Mouse (Mus musculus): ENCODE measurements at regions not wholly inside any gene's neighbourhood (a gene's known extent, or its start where the extent isn't known, plus 50 kb on each side); places are given as distances from the start of the nearest gene placed in this dataset.
A peak's percentile ranks its signal among the peaks of the same experiment; 100 is the strongest.

DNA sequence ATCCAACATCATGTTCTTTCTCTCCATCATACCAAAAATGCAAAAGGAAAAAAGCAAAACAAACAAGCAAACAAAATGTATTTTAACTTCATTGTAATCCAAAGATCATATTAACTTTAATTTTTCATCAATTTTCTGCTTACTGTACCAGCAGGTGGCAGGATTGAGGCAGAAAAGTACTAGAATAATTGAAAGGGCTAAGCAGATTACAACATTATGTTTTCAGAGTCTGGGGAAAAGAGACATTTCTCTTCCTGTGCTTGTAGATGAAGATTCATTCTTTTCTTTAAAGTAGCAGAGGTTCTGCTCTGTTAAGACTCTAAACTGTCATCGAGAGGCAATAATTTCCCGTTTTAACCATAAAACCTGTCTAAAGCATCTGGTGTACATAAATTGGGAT lies 394.7 kb upstream of the Slitrk6 start:
- Histone ChIP-seq H3K4me3 (no peak overlapping the region), H3K27ac (no peak overlapping the region)
- intact Hi-C loops (cut with DNase I): no loop called here
- TF ChIP-seq CTCF (IDR thresholded peaks at IDR 0.05): peak; percentile 41
- DNase-seq: no peak

DNA sequence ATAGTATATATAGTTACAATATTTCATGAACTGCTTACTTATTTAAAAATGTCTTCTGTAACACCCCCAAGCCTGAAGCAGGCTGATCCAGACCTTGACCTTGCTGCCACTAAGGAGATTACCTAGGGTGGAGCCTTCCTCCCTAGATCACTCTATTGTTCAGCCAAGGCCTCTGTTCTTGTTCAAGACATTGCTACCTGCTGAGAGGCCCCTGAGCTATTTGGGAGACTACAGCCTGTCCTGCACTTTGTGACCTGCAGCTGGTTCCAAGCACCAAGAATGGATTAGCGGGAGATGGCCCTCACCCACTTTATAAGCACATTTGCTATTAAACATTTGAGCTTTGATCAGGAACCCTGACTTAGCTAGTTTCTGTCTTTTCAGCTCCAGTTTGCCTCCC lies 361.7 kb upstream of the Slitrk6 start:
- H3K27ac ChIP-seq: no peak overlapping the region
- no peak overlapping the region for H3K4me3 ChIP-seq
- intact Hi-C loops (cut with DNase I): no loop called here
- no peak for TF ChIP-seq CTCF (IDR thresholded peaks at IDR 0.05)
- DNase-seq: no peak

DNA sequence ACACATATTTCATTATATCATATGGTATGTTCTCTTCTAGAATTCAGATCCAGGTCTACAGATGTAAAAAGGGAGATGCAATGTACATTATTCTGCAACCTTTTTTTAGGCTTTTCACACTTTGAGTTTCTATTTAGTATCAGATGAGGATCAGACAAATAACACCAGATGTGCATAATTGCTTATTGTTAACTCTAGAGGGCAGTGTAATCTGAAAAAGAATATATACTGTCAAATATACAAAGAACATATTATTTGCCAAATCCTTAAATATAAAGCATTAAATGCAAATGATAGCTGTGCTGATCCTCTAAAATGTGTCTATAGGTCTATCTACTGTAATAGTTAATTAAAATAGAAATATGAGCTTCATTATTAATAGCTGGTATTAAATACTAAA lies 348.6 kb upstream of the Slitrk6 start:
- no peak for TF ChIP-seq CTCF (IDR thresholded peaks at IDR 0.05)
- intact Hi-C loops (cut with DNase I): no loop called here
- no peak overlapping the region for H3K4me3 ChIP-seq

DNA sequence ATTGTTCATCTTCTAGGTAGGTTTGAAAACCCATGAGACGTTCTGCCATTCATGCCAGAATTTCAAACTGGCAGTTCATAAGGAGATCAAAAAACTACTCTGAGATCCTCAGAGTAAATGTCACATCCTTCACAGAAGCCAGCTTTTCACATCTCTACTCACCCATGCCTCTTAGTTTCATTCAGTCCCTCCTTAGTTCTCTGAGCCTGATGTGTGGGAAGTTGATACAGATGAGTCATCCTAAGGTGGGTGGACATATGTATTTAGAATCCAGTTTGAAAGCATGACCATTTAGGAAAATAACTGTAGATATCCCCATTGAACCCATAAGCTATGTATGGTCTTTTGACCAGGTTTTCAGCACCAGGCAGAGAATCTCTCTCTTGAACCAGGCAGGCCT lies 345.3 kb upstream of the Slitrk6 start:
- intact Hi-C loops (cut with DNase I): no loop called here
- TF ChIP-seq CTCF (IDR thresholded peaks at IDR 0.05): no peak
- H3K27ac ChIP-seq: no peak overlapping the region

More for the DNA sequence above, 348.6 kb upstream of the Slitrk6 start:
- H3K27ac ChIP-seq: no peak overlapping the region
- DNase-seq: no peak

DNA sequence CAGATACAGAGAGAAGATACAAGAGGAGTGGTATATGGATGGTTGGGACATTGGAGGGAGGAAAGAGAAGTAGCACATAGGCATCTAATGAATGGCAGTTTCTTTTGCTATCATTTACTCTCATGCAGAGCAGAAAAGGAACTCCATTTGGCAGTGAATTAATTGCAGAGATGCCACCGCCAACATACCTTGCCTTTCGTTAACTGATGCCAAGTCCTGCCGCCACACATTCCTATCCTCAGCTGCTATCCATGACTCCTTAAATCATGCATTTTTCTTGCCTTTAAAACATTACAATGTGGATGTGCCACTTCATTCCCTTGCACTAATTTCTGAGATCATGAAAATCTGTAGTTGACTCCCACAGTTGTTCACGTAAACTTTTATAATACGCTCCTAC lies 341.3 kb upstream of the Slitrk6 start:
- TF ChIP-seq CTCF (IDR thresholded peaks at IDR 0.05): no peak
- no peak overlapping the region for H3K4me3 ChIP-seq
- DNase-seq: no peak
- intact Hi-C loops (cut with DNase I): no loop called here
- H3K27ac ChIP-seq: no peak overlapping the region

More for the DNA sequence above, 345.3 kb upstream of the Slitrk6 start:
- H3K4me3 ChIP-seq: no peak overlapping the region
- no peak for DNase-seq

DNA sequence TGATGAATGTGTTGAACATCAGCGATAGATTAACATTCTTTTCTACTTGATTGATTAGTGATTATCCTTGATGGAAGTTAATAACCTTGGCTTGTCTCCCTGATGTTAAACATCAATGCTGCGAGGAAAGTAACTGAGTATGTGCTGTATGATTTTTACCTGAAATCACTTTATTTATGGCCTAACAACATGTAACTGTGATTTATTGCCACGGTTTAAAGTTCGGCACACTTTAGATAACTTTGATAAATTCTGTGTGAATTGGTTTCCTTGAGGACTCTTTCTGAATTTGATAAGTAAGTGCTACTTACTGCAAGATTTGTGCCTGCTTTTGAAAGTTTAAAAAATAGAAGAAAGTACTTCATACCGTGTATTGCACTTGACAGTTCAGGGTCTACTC lies 319.6 kb upstream of the Slitrk6 start:
- no peak overlapping the region for H3K4me3 ChIP-seq
- no peak for DNase-seq
- H3K27ac ChIP-seq: no peak overlapping the region
- intact Hi-C loops (cut with DNase I): no loop called here
- TF ChIP-seq CTCF (IDR thresholded peaks at IDR 0.05): no peak

DNA sequence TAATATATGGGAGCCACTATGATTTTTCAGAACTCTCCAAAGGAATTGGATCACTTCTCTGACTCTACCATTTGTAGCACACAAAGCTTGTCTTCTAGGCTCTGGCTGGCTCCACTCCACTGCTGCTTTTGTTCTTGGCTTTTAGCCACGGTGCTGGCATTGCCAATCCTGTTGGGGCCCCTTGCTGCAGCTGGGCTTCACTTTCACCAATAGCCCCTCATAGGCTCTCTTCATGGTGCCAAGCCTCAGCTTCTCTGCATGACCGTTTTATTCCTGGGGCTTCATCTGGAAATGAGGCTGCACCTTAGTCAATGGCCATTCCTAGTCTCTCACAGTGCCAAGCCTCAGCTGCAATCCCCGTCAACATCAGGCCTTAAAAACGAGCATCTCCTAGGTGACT lies 318.6 kb upstream of the Slitrk6 start:
- H3K4me3 ChIP-seq: no peak overlapping the region
- no peak for TF ChIP-seq CTCF (IDR thresholded peaks at IDR 0.05)
- no peak overlapping the region for H3K27ac ChIP-seq
- intact Hi-C loops (cut with DNase I): no loop called here
- no peak for DNase-seq
